Mouse (Mus musculus) ovary, postnatal 14 days (tissue): ENCODE data around the gene E130116L18Rik.
A peak's percentile ranks its signal among the peaks of the same experiment; 100 is the strongest.
"Not testable (repeated sequence)": the region's sequence is repeated elsewhere in the genome, so short reads cannot be mapped to it uniquely, and the experiment has no call there.

ENCODE experiments used
- DNase-seq: peaks from one replicate; pipeline ENCODE4 v3.0.0; 2022; ENCODE audit warnings: low spot score

E130116L18Rik gene

GRCm38 (mm10) chr5:25222752-25223702 lies at the start of gene E130116L18Rik:
Gene E130116L18Rik, minus strand, starts transcription at chr5:25223153.
- DNase-seq: peak; percentile 81

- no peak for DNase-seq
Measured at GRCm38 (mm10) chr5:25268258-25268888, 45.4 kb upstream of the E130116L18Rik start.

DNA sequence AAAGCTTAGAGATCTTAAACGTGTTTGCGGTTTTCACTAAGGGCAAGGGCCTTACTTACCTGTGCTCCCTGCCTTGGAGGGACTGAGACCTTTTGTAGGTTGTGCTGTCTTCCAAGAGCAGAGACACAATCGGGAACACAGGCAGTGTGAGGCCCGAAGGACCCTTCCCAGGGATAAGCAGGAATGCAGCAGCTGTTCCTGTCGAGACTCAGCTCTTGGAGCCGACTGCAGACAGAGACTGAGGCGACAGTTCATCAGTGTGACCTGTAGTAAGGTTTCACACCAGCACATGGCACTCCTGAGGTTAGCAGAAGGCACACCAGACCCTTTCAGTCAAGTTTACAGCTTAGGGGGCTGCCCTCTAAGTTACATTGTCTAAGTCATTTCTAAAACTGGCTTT lies 39.3 kb upstream of the E130116L18Rik start:
- DNase-seq: no peak

DNA sequence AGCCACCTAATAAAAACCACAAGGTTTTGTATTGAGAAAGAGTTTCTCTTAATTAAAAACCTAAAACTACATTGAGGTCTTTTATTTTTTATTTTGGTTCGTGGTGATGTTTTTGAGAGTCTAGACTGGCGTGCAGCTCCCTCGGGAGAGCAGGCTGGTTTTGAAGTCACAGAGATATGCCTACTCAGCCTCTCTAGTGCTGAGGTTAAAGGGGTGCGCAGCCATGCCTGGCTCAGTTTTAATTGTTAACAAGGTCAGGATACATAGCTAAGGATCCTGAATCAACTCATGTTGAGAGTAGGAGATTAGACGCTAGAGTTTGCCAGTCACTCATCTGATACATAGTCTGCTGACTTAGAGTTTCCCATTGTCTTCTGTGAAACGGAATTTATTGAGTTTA lies 38.5 kb upstream of the E130116L18Rik start:
- no peak for DNase-seq

DNA sequence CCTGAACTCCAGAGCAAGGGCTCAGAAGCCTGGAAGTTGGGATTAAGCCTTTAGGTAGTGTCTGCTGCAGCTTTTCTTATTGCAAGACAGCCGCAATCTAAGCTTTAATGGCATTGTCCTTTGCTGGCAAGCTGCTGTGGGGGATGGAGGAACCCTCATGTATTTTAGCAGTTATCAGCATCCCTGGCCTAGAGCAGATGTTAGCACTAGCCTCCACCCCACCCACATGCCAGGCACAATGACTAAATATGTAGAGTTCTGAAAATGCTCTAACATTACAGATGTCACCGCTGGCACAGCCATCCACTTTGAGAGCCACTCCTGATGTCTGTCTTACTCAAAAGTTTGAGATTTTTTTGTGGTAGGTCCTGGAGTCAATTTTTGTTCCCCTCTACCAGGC lies 33.7 kb upstream of the E130116L18Rik start:
- no peak for DNase-seq

DNA sequence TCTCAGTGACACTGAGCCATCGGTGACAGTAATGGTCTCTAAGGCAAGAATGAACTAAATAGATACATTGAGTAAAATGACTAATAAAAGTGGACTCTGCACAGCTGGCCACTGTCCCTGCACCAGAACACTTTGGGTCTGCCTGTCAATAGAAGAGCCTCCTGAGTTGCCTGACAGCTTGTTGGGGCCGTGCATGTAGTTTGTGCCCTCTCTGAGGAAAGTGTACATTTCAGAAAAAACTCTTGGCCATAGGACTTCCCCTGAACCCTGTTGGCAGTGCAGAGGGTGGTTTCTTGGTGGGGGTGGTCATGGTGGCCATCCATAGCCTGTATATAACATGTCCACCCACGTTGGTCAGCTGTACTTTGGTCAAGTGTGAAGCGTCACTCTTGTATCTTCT lies 31.5 kb upstream of the E130116L18Rik start:
- DNase-seq: no peak

DNA sequence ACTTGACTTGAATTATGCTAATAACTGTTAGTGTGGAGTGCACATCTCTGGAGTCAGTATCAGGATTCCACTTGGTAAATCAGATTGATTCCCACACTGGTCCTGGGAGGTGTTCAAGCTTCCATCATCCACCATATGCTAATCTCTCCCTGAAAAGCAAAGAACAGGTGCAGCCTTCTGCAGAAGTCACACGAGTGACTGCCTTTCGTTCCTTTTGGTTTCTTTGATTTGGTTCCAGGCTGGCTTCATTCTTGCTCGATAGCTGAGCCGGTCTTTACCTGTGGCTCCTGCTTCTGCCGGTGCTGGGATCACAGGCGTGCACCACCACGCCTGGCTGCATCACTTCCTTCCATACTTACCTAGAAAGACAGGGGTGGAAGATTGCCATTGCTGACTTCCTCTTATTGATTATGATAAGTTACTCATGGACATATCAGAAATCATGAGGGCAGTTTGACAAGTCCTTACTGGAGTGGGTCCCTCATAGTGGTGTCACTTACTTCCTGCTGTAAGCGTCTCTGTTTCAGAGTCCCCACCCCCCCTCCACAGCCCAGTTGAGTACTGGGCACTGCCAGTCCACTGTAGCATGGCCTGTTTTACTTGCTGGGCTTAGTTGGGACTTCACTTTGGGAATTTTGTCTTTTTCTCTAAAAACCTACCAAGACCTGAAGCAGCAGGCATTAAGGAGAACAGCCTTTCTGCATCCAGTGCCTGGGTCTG lies 30.0 kb upstream of the E130116L18Rik start:
- DNase-seq: no peak

DNA sequence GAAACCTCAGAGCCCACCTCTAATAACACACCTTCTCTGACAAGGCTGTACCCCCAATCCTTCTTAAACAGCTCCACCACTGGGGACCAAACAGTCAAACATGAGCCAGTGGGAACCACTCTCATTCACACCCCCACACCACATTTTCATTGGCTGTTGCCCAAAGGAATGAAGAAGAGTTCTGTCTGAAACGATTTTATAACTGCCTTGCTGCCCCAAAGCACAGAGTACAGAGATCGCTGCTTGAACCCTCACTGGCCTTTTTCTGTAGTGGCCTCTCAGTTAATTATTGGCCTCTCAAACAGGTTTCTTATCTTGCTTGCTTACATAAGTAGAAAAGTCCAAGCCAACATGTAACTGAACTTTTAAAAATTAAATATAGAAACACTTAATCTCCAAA lies 29.5 kb upstream of the E130116L18Rik start:
- no peak for DNase-seq

- no peak for DNase-seq
Measured at GRCm38 (mm10) chr5:25247036-25247435, 24.1 kb upstream of the E130116L18Rik start.

DNA sequence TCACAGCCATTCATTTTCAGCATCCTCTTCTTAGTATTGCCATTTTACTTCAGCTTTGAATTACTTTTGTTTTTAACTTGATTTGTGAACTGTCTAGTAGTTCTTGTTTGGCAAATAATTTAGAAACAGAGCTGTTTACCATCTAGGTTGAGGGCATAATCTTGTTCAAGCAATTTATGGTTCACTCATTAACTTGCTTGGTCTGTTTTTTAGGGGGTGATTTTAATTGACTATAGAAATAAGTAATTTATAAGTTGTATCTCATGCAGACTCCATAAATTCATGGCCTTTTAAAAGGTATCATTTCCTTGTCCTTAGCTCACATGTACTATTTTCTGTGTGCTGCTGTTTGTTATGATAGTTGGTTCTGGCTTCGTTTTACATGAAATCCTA lies 23.5 kb upstream of the E130116L18Rik start:
- DNase-seq: no peak

DNA sequence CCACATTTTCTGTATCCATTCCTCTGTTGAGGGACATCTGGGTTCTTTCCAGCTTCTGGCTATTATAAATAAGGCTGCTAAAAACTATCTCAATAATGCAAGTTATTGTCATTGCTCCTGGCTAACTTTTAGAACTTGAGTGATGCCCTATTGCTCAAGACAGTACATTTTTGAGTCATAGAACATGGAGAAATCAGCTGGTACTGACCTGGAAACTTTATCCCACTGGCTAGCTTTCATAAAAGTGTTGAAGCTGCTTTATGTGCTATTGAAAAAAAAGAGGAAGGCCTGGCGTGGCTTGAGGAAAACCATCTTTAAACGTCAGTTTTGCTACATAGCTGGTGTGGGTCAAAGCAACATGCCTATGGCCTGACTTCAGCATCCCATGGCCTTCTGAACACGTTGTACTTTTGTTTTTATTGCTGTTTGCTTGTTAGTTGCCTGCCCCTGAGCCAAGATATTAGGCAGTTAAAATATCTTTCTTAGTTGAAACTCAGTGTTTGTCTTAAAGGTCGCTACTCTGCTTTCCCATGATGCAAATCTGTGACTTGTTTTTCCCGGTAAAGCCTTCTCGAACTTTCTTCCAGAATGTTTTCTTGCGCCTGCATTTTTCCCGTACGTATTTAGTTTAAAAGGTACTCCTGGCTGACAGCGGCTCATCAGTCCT lies 23.0 kb upstream of the E130116L18Rik start:
- no peak for DNase-seq

GRCm38 (mm10) chr5:25243101-25243500 lies 20.1 kb upstream of the E130116L18Rik start:
- DNase-seq: no peak

- not testable (repeated sequence) for DNase-seq
Measured at GRCm38 (mm10) chr5:25224377-25224776, 1.4 kb upstream of the E130116L18Rik start.

DNA sequence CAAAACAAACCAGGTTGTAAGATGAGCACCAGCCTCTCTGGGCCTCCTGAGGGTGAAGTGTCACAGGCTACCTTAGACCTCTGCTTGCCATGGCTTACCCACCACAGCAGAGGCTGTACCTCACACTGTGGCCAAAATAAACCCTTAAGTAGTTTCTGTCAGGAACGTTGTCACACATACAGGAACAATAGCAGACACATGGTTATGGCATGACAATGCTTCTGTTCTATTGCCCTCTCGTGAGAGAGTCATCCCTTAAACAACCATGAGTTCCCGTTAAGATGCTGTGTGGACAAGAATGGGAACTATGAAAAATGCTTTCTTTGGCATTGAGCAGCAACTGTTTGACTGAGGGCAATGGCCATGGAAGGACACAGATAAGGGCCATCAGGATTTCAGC lies 1.3 kb downstream of the E130116L18Rik start, which contains the start of gene Galnt11:
Gene Galnt11, plus strand, starts transcription at position 301 of the 400 bp plus-strand sequence.
- no peak for DNase-seq

DNA sequence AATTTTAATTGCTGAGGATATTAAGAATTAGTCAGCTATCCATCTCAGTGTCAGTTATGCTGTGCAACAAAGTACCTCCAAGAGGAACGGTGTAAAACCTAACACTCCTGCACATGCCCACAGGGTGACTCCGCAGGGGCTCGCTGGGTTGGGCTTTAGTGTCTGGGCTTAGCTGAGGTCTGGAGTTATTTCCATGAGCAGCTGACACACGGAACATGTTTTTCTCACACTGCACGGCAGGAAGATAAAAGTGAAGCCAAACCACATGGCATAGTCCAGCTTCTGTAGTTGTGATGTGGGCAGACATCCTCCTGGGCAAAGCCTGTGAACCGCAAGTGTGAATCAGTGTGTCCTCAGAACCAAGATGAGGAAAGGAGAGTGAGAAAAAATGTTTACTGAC lies 7.9 kb downstream of the E130116L18Rik start:
- DNase-seq: no peak

GRCm38 (mm10) chr5:25213216-25213615 lies 9.7 kb downstream of the E130116L18Rik start:
- DNase-seq: not testable (repeated sequence)

- DNase-seq: no peak
Measured at GRCm38 (mm10) chr5:25211872-25212271, 11.1 kb downstream of the E130116L18Rik start.

DNA sequence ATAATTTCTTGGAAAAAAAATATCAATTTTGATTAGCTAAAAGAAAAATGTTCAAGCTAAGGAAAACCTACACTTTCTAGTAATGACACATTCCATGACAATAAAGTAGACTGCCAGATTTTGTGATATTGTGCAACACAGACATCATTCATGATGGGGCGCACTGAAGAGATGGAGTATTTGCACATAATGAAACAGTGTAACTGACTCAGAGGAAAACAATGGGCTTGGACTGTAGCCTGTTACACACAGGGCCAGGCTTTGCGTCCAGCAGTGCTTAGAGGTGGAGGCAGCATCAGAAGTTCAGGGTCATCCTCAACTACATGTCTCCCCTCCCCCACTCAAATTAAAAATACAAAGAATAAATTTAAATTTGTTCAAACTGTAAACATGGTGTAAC lies 32.4 kb downstream of the E130116L18Rik start:
- no peak for DNase-seq

DNA sequence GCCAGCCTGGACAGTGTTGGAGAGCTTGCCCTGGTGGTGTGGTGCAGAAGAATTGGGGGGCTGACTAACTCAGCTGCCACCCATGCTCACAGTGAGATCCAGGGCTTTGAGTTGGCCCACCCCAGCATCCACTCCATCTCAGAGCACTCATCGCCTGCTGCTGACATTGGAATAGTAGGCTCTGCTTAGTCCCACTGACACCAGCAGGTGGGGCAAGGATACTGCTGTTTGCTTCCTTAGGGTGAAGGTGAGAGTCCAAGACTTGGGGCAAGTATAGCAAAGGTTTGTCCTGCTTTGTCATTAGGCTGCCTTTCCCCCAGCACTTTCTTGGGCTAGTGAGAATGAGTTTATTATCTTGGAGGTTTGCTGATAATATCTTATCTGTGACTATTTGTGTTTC lies 34.2 kb downstream of the E130116L18Rik start:
- peak; percentile 15 for DNase-seq

DNA sequence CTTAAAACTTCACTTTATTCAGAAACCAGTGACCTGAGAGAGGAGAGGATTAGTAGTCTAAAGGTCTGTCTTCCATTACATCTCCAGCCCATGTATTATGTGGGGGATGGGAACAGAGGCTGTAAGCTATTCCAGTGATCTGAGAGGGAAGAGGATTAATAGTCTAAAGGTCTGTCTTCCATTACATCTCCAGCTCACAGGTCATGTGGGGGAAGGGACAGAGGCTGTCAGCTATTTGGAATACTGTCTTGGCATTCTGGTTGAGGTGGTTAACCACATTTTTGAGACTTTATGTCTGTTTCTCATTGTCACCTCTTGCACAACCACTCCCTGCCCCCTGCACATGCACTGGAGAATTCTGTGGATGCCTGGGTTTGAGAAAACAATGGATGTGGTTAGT lies 35.2 kb downstream of the E130116L18Rik start:
- DNase-seq: no peak

DNA sequence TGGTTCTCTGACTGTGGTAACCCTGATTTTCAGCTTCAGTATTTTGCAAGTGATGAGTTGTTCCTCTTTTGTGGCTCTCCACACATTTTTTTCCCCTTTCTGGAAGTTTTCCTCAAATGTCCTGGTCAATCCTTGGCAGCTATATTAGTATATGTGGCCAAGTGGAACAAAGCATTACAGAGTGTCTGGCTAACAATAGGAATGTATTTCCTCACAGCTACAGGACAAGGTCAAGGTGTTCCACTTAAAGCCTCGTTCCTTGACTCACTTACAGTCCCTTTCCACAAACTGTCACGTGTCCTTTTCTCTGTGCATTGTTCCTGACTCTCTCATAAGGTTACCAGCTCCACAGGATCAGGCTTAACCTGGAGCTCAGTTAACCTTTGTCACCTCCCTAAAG lies 38.4 kb downstream of the E130116L18Rik start:
- DNase-seq: no peak

- DNase-seq: no peak
Measured at GRCm38 (mm10) chr5:25183595-25183994, 39.4 kb downstream of the E130116L18Rik start.
